Mouse (Mus musculus) embryonic facial prominence, embryonic 12.5 days (tissue): ENCODE measurements around the gene Trappc13. TPM values are rescaled to one million over a fixed set of nuclear protein-coding genes. Genes with fewer than 3 reads are reported as not detected.

Source experiments
- ATAC-seq: fragments of 200-750 bp; cut with Nextera tagmentation; 2 replicates; pipeline ENCODE4 v1.8.0; 2017; ENCODE audit not compliant: insufficient number of reproducible peaks, insufficient read depth, low FRiP score, low TSS enrichment
- H3K27ac ChIP-seq: fragments of 300-500 bp; sonication (generic); 2 replicates; pipeline ENCODE4 v1.5.1; 2016; ENCODE audit warnings: mild to moderate bottlenecking
- H3K27me3 ChIP-seq: fragments of 300-500 bp; sonication (generic); 2 replicates; pipeline ENCODE4 v1.6.1; 2016; ENCODE audit warnings: mild to moderate bottlenecking, moderate library complexity
- H3K36me3 ChIP-seq: fragments of 300-500 bp; sonication (generic); 2 replicates; pipeline ENCODE4 v1.6.1; 2016; ENCODE audit warnings: mild to moderate bottlenecking
- H3K4me1 ChIP-seq: fragments of 300-500 bp; sonication (generic); 2 replicates; pipeline ENCODE4 v1.6.1; 2016
- H3K4me2 ChIP-seq: fragments of 300-500 bp; sonication (generic); replicated peaks from 2 replicates; pipeline ENCODE4 v1.6.1; 2016; ENCODE audit warnings: mild to moderate bottlenecking, moderate library complexity
- H3K4me3 ChIP-seq: fragments of 300-500 bp; sonication (generic); 2 replicates; pipeline ENCODE4 v1.5.1; 2016; ENCODE audit warnings: mild to moderate bottlenecking
- H3K9ac ChIP-seq: fragments of 300-500 bp; sonication (generic); 2 replicates; pipeline ENCODE4 v1.6.1; 2016; ENCODE audit warnings: mild to moderate bottlenecking, moderate library complexity
- H3K9me3 ChIP-seq: fragments of 300-500 bp; sonication (generic); 2 replicates; pipeline ENCODE4 v1.6.1; 2016; ENCODE audit warnings: mild to moderate bottlenecking, moderate library complexity
- WGBS: fragments of 180-500 bp; shearing (Covaris S2); methylation state at CpG from one replicate; pipeline ENCODE4 v1.1.7; 2016; 5-methylcytosine and 5-hydroxymethylcytosine counted together
- polyA plus RNA-seq: library from polyadenylated mRNA; unstranded; fragments of >200 nt; fragmentation: Nextera tagmentation; extraction: Ambion mirVana; gene quantifications from 2 replicates; pipeline ENCODE4 v1.2.1, GENCODE M21; 2016

Trappc13 gene
- polyA plus RNA-seq, 1 experiment from 2014 or later = 70.8 TPM

DNA sequence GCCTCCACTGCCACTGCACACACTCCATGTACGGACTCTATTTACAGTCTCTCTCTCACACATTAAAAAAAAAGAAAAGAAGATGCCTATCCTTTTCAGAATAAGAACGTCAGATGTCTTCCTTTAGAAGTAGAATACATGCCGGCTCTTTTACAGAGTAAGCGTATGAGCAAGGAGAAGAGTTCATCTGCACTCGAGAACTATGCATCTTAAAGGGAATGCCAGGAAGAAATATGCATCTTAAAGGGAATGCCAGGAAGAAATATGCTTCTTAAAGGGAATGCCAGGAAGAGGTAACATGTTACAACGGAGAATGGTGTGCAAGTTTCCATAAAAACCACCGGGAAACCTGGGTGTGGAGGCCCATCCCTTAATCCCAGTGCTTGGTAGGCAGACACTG is 23.2 kb downstream of the Trappc13 start:
- Histone ChIP-seq H3K27me3 (no peaks in the 10 kb centered on the region), H3K27ac (no peak overlapping the region), H3K9ac (no peak overlapping the region), H3K36me3 (peaks cover 29% of the 10 kb centered on the region), H3K9me3 (no peaks in the 10 kb centered on the region), H3K4me3 (no peak overlapping the region), H3K4me2 (no peak overlapping the region), H3K4me1 (no peaks in the 10 kb centered on the region)
- ATAC-seq = no peak
- 87% methylated on average over 7 of the region's 7 CpGs for WGBS

DNA sequence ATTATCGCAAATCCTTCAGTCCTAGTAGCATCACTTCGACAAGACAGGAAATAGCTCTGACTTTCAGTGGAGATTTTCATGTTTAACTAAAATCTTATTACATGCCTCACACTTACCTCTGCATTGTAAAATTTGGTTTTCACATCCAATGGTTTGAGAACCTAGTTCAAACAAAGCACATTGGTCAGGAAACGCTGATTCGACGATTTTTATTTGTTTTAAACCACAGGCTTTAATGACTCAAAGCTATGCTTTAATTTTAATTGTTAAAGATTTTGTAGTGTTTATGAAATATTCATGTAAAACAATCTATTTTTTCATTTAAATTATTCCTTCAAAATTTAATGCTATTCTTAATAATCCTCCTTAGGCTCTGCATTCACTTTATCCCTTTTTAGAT is 24.1 kb downstream of the Trappc13 start:
- peaks cover 27% of the 10 kb centered on the region for H3K36me3 ChIP-seq

DNA sequence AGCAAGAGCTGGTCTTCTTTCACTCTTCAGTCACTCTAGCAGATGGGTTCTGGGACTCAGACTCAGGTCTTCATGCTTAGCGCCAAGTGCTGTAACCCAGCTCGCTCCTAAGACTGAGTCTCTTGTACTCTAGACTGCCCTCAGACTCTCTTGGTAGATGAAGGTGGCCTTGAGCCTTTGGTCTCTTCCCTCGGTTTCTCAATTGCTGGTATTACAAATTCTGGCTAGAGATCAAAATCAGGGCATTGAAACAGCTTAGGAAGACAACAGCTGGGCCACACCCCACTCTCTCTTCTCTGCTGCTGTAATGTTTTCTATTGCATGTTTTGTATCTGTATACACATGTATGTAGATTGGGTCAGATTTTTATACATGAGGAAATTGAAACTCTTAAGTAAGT is 32.6 kb downstream of the Trappc13 start:
- ATAC-seq = no peak
- no peak overlapping the region for H3K9ac ChIP-seq
- H3K4me1 ChIP-seq = no peaks in the 10 kb centered on the region
- H3K4me3 ChIP-seq = no peak overlapping the region
- H3K27ac ChIP-seq = no peak overlapping the region
- H3K36me3 ChIP-seq = peaks cover 73% of the 10 kb centered on the region
- 95% methylated on average over 3 of the region's 3 CpGs for WGBS
- no peaks in the 10 kb centered on the region for H3K9me3 ChIP-seq
- no peak overlapping the region for H3K4me2 ChIP-seq
- no peaks in the 10 kb centered on the region for H3K27me3 ChIP-seq

More for the DNA sequence above, 24.1 kb downstream of the Trappc13 start:
- WGBS = 95% methylated on average over 5 of the region's 5 CpGs
- Histone ChIP-seq H3K4me3 (no peak overlapping the region), H3K4me2 (no peak overlapping the region), H3K27ac (no peak overlapping the region), H3K27me3 (no peaks in the 10 kb centered on the region), H3K9ac (no peak overlapping the region), H3K4me1 (no peaks in the 10 kb centered on the region), H3K9me3 (no peaks in the 10 kb centered on the region)
- no peak for ATAC-seq

DNA sequence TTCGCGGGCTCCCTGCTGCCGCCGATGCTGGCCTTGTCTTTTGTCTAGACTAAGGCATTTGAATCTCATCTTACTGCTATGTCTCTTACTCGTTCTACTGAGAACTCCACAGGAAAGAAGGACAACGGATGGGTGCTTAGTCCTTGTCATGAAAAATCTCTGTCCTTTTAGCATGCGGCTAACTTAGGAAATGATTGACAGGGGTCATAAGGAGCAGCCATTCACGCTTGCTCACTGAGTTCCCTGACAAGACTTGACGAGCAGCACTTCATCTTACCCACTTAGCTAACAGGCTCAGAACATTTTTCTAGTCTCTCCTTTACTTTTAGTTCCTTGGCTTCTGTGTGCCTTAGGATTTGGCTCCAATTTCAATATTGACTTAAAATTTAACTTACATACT is 33.4 kb downstream of the Trappc13 start:
- no peak for ATAC-seq
- Histone ChIP-seq H3K4me2 (no peak overlapping the region), H3K27me3 (no peaks in the 10 kb centered on the region), H3K9me3 (no peaks in the 10 kb centered on the region), H3K36me3 (peaks cover 73% of the 10 kb centered on the region), H3K4me3 (no peak overlapping the region), H3K9ac (no peak overlapping the region), H3K4me1 (no peaks in the 10 kb centered on the region), H3K27ac (no peak overlapping the region)
- WGBS = 77% methylated on average over 9 of the region's 9 CpGs

DNA sequence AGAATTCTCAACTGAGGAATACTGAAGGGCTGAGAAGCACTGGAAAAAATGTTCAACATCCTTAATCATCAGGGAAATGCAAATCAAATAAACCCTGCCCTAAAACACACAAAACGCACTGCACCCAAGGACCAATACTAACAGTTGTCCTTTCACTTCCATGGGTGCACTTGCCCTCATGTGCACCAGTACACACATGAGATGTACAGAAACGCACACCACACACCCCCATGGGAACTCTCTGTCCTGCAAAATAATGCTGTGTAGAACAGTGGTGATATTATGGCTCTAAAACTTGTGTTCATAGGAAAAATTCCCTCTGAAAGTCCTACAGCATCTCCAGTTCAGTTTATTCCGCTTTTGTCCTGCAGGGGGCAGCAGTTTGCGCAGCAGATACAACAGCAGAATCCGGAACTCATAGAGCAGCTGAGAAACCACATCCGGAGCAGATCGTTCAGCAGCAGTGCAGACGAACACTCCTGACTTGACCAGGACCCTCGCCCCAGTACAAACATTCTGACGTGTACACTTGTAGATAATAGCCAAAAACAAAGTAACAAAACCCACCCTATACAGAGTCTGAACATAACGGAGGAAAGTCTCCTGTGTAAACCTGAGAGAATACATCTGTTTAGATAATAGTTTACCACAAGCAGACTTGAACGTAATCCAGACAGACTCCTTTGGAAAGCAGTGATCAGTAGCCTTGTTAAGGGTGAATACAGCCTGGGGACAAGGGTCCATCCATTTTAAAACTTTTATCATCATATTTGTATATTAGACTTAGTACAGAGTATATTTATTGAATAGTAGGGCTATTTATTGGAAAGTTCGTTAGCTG is 38.7 kb downstream of the Trappc13 start:
- Histone ChIP-seq H3K4me3 (no peak overlapping the region), H3K36me3 (peaks cover 44% of the 10 kb centered on the region), H3K4me2 (no peak overlapping the region), H3K27me3 (no peaks in the 10 kb centered on the region), H3K4me1 (no peaks in the 10 kb centered on the region), H3K9me3 (no peaks in the 10 kb centered on the region), H3K27ac (no peak overlapping the region), H3K9ac (no peak overlapping the region)
- 44% methylated on average over 13 of the region's 13 CpGs for WGBS
- no peak for ATAC-seq

DNA sequence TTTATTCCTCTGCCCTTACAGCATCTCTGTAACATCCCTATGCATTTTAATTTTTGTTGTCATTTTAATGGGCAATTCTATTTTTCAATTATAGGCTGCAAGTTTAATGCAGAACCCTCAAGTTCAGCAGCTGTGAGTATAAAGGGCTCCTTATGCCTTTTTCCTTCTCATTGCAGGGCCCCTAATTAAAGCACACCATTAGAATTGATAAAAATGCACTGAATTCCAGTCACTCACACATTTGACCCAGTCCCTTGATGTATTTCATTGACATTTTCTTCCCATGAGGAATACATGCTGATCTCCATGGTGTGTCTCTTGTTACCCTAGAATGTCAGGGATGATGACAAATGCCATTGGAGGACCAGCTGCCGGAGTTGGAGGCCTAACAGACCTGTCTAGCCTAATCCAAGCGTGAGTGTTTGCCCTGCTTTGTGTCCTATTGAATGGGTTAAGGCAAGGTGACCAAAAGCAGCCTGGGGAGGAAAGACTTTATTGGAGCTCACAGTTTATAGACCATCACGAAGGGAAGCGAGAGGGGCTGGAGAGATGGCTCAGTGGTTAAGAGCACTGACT is 43.7 kb downstream of the Trappc13 start:
- ATAC-seq = no peak
- Histone ChIP-seq H3K27me3 (no peaks in the 10 kb centered on the region), H3K36me3 (peaks cover 28% of the 10 kb centered on the region), H3K4me1 (no peaks in the 10 kb centered on the region), H3K4me3 (no peak overlapping the region), H3K27ac (no peak overlapping the region), H3K9me3 (no peaks in the 10 kb centered on the region), H3K9ac (no peak overlapping the region), H3K4me2 (no peak overlapping the region)
- WGBS = 85% methylated on average over 4 of the region's 4 CpGs

DNA sequence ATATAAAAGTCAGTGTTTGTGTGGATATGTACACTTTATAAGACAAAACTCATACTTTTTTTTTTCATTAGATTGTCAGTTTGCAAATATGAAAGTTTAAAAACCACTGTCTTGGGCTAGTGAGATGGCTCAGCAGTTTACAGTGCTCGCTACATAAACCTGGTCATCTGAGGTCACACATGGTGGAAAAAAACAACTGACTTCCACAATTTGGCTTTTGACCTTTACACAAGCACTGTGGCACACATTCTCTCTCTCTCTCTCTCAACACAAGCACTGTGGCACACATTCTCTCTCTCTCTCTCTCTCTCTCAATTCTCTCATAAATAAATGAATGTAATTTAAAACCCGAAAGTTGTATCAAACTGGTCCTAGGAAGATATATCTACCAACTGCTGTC is 45.7 kb downstream of the Trappc13 start:
- no peak overlapping the region for H3K4me3 ChIP-seq
- H3K4me2 ChIP-seq = no peak overlapping the region
- peaks cover 21% of the 10 kb centered on the region for H3K36me3 ChIP-seq
- no peak overlapping the region for H3K27ac ChIP-seq
- H3K27me3 ChIP-seq = no peaks in the 10 kb centered on the region
- 79% methylated on average over 2 of the region's 2 CpGs for WGBS
- H3K9me3 ChIP-seq = no peaks in the 10 kb centered on the region
- no peak overlapping the region for H3K9ac ChIP-seq
- no peaks in the 10 kb centered on the region for H3K4me1 ChIP-seq
- ATAC-seq = no peak

DNA sequence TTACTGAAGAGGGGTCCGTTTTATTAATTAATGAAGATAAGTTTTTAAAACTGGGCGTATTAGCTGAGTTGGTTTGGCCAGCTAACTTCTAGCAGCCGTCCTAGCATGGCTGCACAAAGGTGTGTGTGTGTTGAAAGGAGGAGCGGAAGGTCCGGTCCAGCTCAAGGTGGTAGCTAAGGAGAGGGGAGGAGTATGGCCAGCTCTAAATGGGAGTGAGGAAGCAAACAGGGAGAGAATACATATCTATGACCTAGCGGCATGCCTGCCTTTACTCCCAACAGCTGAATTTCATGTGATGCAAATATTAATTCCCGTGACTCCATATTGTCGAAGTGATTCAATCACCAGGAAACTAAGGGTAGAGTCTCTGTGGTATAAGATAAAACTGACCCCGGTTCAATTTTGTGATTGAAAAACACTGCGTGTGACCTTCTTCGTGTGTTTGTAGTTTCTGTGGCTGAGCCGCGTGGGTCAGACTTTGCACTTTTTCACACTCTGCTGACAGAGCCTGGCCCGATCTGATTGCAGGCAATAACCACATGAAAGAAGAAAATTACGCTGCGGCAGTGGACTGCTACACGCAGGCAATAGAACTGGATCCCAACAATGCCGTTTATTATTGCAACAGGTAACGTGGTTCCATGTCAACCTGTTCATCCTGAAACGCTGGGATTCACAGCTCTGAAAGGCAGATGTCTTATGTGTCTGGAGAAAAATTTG is 54.4 kb downstream of the Trappc13 start:
- Histone ChIP-seq H3K4me1 (no peaks in the 10 kb centered on the region), H3K27ac (no peak overlapping the region), H3K9ac (no peak overlapping the region), H3K4me2 (no peak overlapping the region), H3K9me3 (no peaks in the 10 kb centered on the region), H3K36me3 (peaks cover 9% of the 10 kb centered on the region; the same call in 1 of the 2 replicates), H3K27me3 (no peaks in the 10 kb centered on the region), H3K4me3 (no peak overlapping the region)
- ATAC-seq = no peak
- 88% methylated on average over 20 of the region's 20 CpGs for WGBS

DNA sequence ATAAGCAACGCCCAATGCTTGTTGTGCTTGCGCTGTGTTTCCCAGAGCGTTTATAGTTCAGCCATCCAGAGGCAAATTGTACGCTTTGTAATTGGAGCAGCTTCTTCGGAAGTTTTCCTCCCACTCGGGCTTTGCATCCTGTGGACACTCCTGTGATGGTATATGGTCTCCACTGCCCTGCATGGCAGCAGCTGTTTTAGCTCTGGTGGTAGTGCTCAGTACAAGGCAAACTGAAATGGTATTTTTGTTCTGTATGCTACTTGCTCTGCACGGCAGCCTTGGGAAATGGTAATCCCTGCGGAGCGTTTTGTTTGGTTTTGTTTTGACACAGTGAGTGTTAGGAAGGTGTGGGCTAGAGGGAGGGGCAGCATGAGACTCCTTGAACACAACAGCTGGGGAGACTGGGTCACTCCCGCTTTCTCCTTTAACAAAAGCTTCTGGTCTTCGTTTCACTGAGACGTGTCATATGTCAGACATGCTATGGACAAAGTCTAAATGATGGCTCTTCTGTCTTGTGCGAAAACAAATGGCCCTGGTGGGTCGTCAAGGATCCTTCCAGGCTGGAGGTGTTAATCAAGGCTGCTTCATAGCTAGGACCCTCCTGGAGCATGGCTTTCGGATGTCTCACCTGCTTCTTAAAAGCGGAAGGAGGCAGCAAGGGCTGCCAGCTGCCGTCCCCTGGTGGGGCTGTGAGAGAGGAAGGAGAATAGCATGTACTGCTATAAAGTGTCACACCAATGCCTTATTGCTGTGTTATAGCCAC is 56.0 kb downstream of the Trappc13 start:
- no peak for ATAC-seq
- 62% methylated on average over 17 of the region's 17 CpGs for WGBS
- no peak overlapping the region for H3K4me3 ChIP-seq

DNA sequence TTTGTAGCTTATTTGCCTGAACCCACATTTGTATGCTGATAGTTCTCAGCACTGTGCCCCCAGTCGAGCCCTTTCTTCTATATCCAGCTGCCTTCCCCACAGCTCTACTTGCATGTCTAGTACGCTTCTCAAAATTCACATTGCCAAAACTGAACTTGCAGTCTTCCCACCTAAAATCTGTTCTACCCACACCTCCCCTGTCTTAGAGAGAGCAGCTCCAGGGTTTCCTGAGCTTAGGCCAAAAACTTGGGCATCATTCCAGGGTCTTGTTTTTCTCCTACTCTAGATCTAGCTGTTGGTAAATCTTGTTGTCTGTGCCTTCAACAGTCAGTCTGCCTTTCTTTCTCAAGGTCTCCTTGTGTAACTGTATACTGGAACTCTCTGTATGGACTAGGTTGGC is 63.4 kb downstream of the Trappc13 start:
- Histone ChIP-seq H3K9ac (no peak overlapping the region), H3K4me1 (0 out of 2 replicates have a peak, but pooled peaks cover 10% of the 10 kb centered on the region), H3K9me3 (no peaks in the 10 kb centered on the region), H3K27me3 (no peaks in the 10 kb centered on the region), H3K4me2 (no peak overlapping the region), H3K4me3 (no peak overlapping the region), H3K36me3 (peaks cover 9% of the 10 kb centered on the region; the same call in 1 of the 2 replicates), H3K27ac (no peak overlapping the region)
- no peak for ATAC-seq
- 97% methylated on average over 2 of the region's 2 CpGs for WGBS

More for the DNA sequence above, 56.0 kb downstream of the Trappc13 start:
- no peaks in the 10 kb centered on the region for H3K27me3 ChIP-seq
- H3K4me2 ChIP-seq = no peak overlapping the region
- no peak overlapping the region for H3K27ac ChIP-seq
- peaks cover 9% of the 10 kb centered on the region; the same call in 1 of the 2 replicates for H3K36me3 ChIP-seq
- H3K4me1 ChIP-seq = no peaks in the 10 kb centered on the region
- no peak overlapping the region for H3K9ac ChIP-seq
- no peaks in the 10 kb centered on the region for H3K9me3 ChIP-seq

DNA sequence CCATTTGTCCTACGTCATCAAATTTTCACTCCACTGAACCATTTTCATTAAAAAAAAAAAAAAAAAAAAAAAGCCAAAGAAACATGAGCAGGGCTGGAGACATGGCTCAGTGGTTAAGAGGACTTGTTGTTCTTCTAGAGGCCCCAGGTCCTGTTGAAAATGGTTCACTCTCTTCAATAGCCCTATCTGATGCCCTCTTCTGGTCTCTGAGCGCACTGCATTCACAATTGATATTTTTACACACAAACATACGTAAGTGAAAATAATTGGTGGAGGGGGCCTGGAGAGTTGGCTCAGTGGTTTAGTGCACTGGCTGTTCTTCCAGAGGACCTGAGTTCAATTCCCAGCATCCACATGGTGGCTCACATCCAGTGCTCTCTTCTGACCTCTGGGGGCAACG is 64.5 kb downstream of the Trappc13 start:
- Histone ChIP-seq H3K36me3 (0 out of 2 replicates have a peak, but pooled peaks cover 3% of the 10 kb centered on the region), H3K9me3 (no peaks in the 10 kb centered on the region), H3K4me3 (no peak overlapping the region), H3K4me1 (0 out of 2 replicates have a peak, but pooled peaks cover 10% of the 10 kb centered on the region), H3K27me3 (no peaks in the 10 kb centered on the region), H3K27ac (no peak overlapping the region), H3K4me2 (no peak overlapping the region), H3K9ac (no peak overlapping the region)
- ATAC-seq = no peak
- WGBS = 93% methylated on average over 4 of the region's 4 CpGs
